Mouse (Mus musculus) layer of hippocampus, adult 2 months (tissue): ENCODE measurements around the gene Zbtb3. TPM values are rescaled to one million over a fixed set of nuclear protein-coding genes. Genes with fewer than 3 reads are reported as not detected.

ENCODE experiments used
- DNase-seq, 2 experiments: peaks; one replicate each; pipeline ENCODE4 v3.0.0; 2022; ENCODE audit warnings: low spot score in 2 of 2
- H3K27ac ChIP-seq: fragments of 200-600 bp; 2 replicates; pipeline ENCODE4 v1.8.1; 2022
- H3K4me3 ChIP-seq: fragments of 200-600 bp; 2 replicates; pipeline ENCODE4 v1.8.1; 2022; ENCODE audit warnings: mild to moderate bottlenecking
- CTCF ChIP-seq: fragments of 200-600 bp; conservative IDR thresholded peaks from 2 replicates; pipeline ENCODE4 v1.8.1; 2022; ENCODE audit warnings: antibody characterized with exemption, mild to moderate bottlenecking, moderate library complexity
- total RNA-seq, 2 experiments: library from RNA; stranded (reverse); gene quantifications; 2 replicates each; pipeline ENCODE4 v1.2.3; 2021

Gene Zbtb3
- total RNA-seq, 2 experiments from 2014 or later = 5.8 to 6.5 TPM

GRCm38 (mm10) chr19:8853117-8853516, 50.8 kb downstream of the Zbtb3 start:
- DNase-seq = no peak

More at GRCm38 (mm10) chr19:8853117-8853516, 50.8 kb downstream of the Zbtb3 start:
- no peak overlapping the region for H3K4me3 ChIP-seq
- no peak for TF ChIP-seq CTCF
- H3K27ac ChIP-seq = no peak overlapping the region

Other genes starting within 250 kb of the Zbtb3 start
- 1 to 10 TPM; 6.6 to 9.7 TPM for gene Slc22a8, start 211.3 kb upstream of the Zbtb3 start, total RNA-seq
- gene Slc22a6, start 184.5 kb upstream of the Zbtb3 start, total RNA-seq = 1 to 10 TPM; 2.2 to 2.8 TPM
- gene Chrm1, start 138.8 kb upstream of the Zbtb3 start, total RNA-seq = 100 to 1,000 TPM; 179 to 190 TPM
- gene Slc3a2, start 79.2 kb upstream of the Zbtb3 start, total RNA-seq = 100 to 1,000 TPM; 149 to 151 TPM
- gene Wdr74, start 66.7 kb upstream of the Zbtb3 start, total RNA-seq = 10 to 100 TPM; 47.4 to 55.0 TPM
- gene 1700092M07Rik, start 61.8 kb upstream of the Zbtb3 start, total RNA-seq = 1 to 10 TPM; 1.5 to 3.4 TPM
- gene Stx5a, start 61.1 kb upstream of the Zbtb3 start, total RNA-seq = 10 to 100 TPM; 69.5 to 78.4 TPM
- gene Nxf1, start 45.5 kb upstream of the Zbtb3 start, total RNA-seq = 100 to 1,000 TPM; 102 to 106 TPM
- gene Tmem223, start 31.6 kb upstream of the Zbtb3 start, total RNA-seq = 10 to 100 TPM; 75.4 to 82.7 TPM
- gene Tmem179b, start 28.1 kb upstream of the Zbtb3 start, total RNA-seq = 1 to 10 TPM; 7.4 to 7.7 TPM
- gene Taf6l, start 16.1 kb upstream of the Zbtb3 start, total RNA-seq = 10 to 100 TPM; 15.7 to 18.4 TPM
- gene Polr2g, start 4.0 kb upstream of the Zbtb3 start, total RNA-seq = 100 to 1,000 TPM; 113 to 120 TPM
- 10 to 100 TPM; 36.5 to 37.9 TPM for gene Ttc9c, start 16.8 kb downstream of the Zbtb3 start, total RNA-seq
- 100 to 1,000 TPM; 123 to 127 TPM for gene Hnrnpul2, start 17.5 kb downstream of the Zbtb3 start, total RNA-seq
- gene AC129217.1, start 27.2 kb downstream of the Zbtb3 start, total RNA-seq = 1 to 10 TPM in 1 of 2 experiments, not detected in 1; 3.4 TPM
- 100 to 1,000 TPM; 101 TPM for gene Bscl2, start 34.9 kb downstream of the Zbtb3 start, total RNA-seq
- gene Gng3, start 36.6 kb downstream of the Zbtb3 start, total RNA-seq = 100 to 1,000 TPM; 160 TPM
- under 1 TPM; 0.32 to 0.44 TPM for gene Lrrn4cl, start 48.2 kb downstream of the Zbtb3 start, total RNA-seq
- gene Ubxn1, start 68.9 kb downstream of the Zbtb3 start, total RNA-seq = 100 to 1,000 TPM in 1 of 2 experiments, 10 to 100 TPM in 1; 93.5 to 100 TPM
- 10 to 100 TPM; 32.5 to 32.8 TPM for gene Uqcc3, start 78.4 kb downstream of the Zbtb3 start, total RNA-seq
- gene Lbhd1, start 81.2 kb downstream of the Zbtb3 start, total RNA-seq = 1 to 10 TPM; 4.8 to 6.6 TPM
- gene Gm49403, start 81.4 kb downstream of the Zbtb3 start, total RNA-seq = not detected
- 10 to 100 TPM; 25.3 to 30.0 TPM for gene 1810009A15Rik, start 86.3 kb downstream of the Zbtb3 start, total RNA-seq
- 1 to 10 TPM; 2.0 to 2.9 TPM for gene Gm49416, start 86.4 kb downstream of the Zbtb3 start, total RNA-seq
- 10 to 100 TPM; 24.4 to 25.6 TPM for gene Ints5, start 90.5 kb downstream of the Zbtb3 start, total RNA-seq
- gene Ganab, start 95.5 kb downstream of the Zbtb3 start, total RNA-seq = 100 to 1,000 TPM; 114 to 118 TPM
- gene B3gat3, start 117.8 kb downstream of the Zbtb3 start, total RNA-seq = 100 to 1,000 TPM; 167 to 191 TPM
- 1 to 10 TPM; 4.4 to 5.7 TPM for gene Rom1, start 126.8 kb downstream of the Zbtb3 start, total RNA-seq
- gene Eml3, start 127.0 kb downstream of the Zbtb3 start, total RNA-seq = 10 to 100 TPM; 11.5 to 11.7 TPM
- 10 to 100 TPM; 58.0 to 68.7 TPM for gene Mta2, start 139.3 kb downstream of the Zbtb3 start, total RNA-seq
- 10 to 100 TPM; 20.7 to 20.8 TPM for gene Tut1, start 151.3 kb downstream of the Zbtb3 start, total RNA-seq
- gene Eef1g, start 164.5 kb downstream of the Zbtb3 start, total RNA-seq = 100 to 1,000 TPM; 238 to 242 TPM
- gene Ahnak, start 186.7 kb downstream of the Zbtb3 start, total RNA-seq = 10 to 100 TPM; 19.4 to 21.9 TPM